Mouse (Mus musculus): ENCODE data around the gene Wdfy4. TPM values are rescaled to one million over a fixed set of nuclear protein-coding genes. Genes with fewer than 3 reads are reported as not detected.

Gene Wdfy4
- total and polyA plus RNA-seq, 3 experiments, result under 0.01 TPM; not detected in 2

- no peaks in the 10 kb centered on the region for H3K36me3 ChIP-seq (replicated peaks)
These were observed 122.3 kb downstream of the Wdfy4 start for GRCm38 (mm10) chr14:33062996-33063395.

GRCm38 (mm10) chr14:33058881-33059660, 126.2 kb downstream of the Wdfy4 start:
- no peak for TF ChIP-seq GATA1 (IDR thresholded peaks at IDR 0.05; ENCODE audit: borderline replicate concordance, low read length)
- H3K36me3 ChIP-seq (replicated peaks), result no peaks in the 10 kb centered on the region
- no peak for ATAC-seq (ENCODE audit: extremely low read depth, insufficient number of reproducible peaks, low FRiP score, poor library complexity, severe bottlenecking)
- H3K9me3 ChIP-seq (replicated peaks), result peaks cover 41% of the 10 kb centered on the region
- H3K27me3 ChIP-seq (ENCODE audit: insufficient read depth, low read length), result no peaks in the 10 kb centered on the region
- H3K4me3 ChIP-seq (ENCODE audit: low read depth, low read length), result no peak overlapping the region
- no peaks in the 10 kb centered on the region for H3K4me1 ChIP-seq (ENCODE audit: insufficient read depth, low read depth, low read length)
- no peak for DNase-seq (ENCODE audit: low spot score)

More at GRCm38 (mm10) chr14:33062996-33063395, 122.3 kb downstream of the Wdfy4 start:
- Histone ChIP-seq H3K27me3 (ENCODE audit: insufficient read depth, low read length) (no peaks in the 10 kb centered on the region), H3K9me3 (replicated peaks) (peaks cover 39% of the 10 kb centered on the region), H3K4me1 (ENCODE audit: insufficient read depth, low read depth, low read length) (no peaks in the 10 kb centered on the region), H3K4me3 (ENCODE audit: low read depth, low read length) (no peak overlapping the region)
- no peak for ATAC-seq (ENCODE audit: extremely low read depth, insufficient number of reproducible peaks, low FRiP score, poor library complexity, severe bottlenecking)
- no peak for TF ChIP-seq GATA1 (IDR thresholded peaks at IDR 0.05; ENCODE audit: borderline replicate concordance, low read length)
- no peak for TF ChIP-seq TAL1 (conservative IDR thresholded peaks at IDR 0.05; ENCODE audit: low read depth, low read length)
- TF ChIP-seq CTCF (IDR thresholded peaks at IDR 0.05; ENCODE audit: low read depth, low read length), result no peak
- TF ChIP-seq POLR2AphosphoS5 (IDR thresholded peaks at IDR 0.05; ENCODE audit: insufficient replicate concordance, low read depth, low read length), result no peak
- TF ChIP-seq GATA2 (IDR thresholded peaks at IDR 0.05; ENCODE audit: borderline replicate concordance, low read depth, low read length), result no peak
- DNase-seq (ENCODE audit: low spot score), result no peak

DNA sequence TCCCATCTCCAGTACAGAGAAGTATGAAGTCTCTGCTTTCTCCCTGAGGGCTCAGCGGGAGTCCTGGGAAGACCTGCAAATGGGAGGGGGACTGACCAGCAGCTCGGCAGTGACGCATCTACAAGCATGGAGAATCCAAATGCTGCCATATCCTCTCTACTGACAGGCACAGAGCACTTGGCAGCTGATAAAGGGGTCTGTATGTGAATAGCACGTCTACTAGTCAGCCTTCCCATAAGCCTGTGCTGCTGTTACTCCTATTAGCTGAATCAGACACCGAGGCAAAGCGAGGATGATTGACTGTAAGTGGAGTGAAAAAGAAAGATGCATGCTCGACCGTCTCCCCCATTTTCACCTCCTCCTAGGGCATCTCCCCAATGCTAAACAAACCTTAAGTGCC, 131.9 kb downstream of the Wdfy4 start:
- H3K36me3 ChIP-seq (replicated peaks), result no peaks in the 10 kb centered on the region
- no peak for TF ChIP-seq GATA2 (IDR thresholded peaks at IDR 0.05; ENCODE audit: borderline replicate concordance, low read depth, low read length)
- TF ChIP-seq POLR2AphosphoS5 (IDR thresholded peaks at IDR 0.05; ENCODE audit: insufficient replicate concordance, low read depth, low read length), result no peak
- no peak for TF ChIP-seq TAL1 (conservative IDR thresholded peaks at IDR 0.05; ENCODE audit: low read depth, low read length)
- no peak for TF ChIP-seq CTCF (IDR thresholded peaks at IDR 0.05; ENCODE audit: low read depth, low read length)
- no peak for TF ChIP-seq GATA1 (IDR thresholded peaks at IDR 0.05; ENCODE audit: borderline replicate concordance, low read length)
- ATAC-seq (ENCODE audit: extremely low read depth, insufficient number of reproducible peaks, low FRiP score, poor library complexity, severe bottlenecking), result no peak
- peaks cover 33% of the 10 kb centered on the region for H3K9me3 ChIP-seq (replicated peaks)
- no peaks in the 10 kb centered on the region for H3K4me1 ChIP-seq (ENCODE audit: insufficient read depth, low read depth, low read length)
- no peaks in the 10 kb centered on the region for H3K27me3 ChIP-seq (ENCODE audit: insufficient read depth, low read length)
- DNase-seq (ENCODE audit: low spot score), result no peak
- H3K4me3 ChIP-seq (ENCODE audit: low read depth, low read length), result no peak overlapping the region

DNA sequence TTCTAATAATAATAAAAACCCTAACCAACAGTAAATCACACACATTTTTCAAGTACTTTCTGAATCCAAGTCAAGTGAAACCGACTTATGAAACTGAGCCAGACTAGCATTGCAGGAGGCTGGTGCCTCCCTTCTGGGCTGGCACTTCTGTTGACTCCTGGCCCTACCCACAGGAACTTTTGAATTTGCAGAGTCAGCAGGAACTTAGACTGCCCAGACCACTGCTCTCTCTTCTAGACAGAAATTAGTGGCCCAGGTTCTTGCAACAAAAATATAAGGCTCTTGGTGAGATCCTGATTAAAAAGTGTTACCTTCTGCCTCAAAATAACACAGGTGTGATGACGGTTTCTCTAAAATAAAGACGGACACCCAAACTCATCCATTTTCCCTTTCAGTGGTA, 140.1 kb downstream of the Wdfy4 start:
- peaks cover 44% of the 10 kb centered on the region for H3K9me3 ChIP-seq (replicated peaks)
- no peaks in the 10 kb centered on the region for H3K27me3 ChIP-seq (ENCODE audit: insufficient read depth, low read length)
- H3K36me3 ChIP-seq (replicated peaks), result no peaks in the 10 kb centered on the region
- ATAC-seq (ENCODE audit: extremely low read depth, insufficient number of reproducible peaks, low FRiP score, poor library complexity, severe bottlenecking) (no peak), DNase-seq (ENCODE audit: low spot score) (no peak)
- H3K4me1 ChIP-seq (ENCODE audit: insufficient read depth, low read depth, low read length), result no peaks in the 10 kb centered on the region
- TF ChIP-seq GATA2 (IDR thresholded peaks at IDR 0.05; ENCODE audit: borderline replicate concordance, low read depth, low read length), result no peak
- TF ChIP-seq GATA1 (IDR thresholded peaks at IDR 0.05; ENCODE audit: borderline replicate concordance, low read length), result no peak
- TF ChIP-seq CTCF (IDR thresholded peaks at IDR 0.05; ENCODE audit: low read depth, low read length), result no peak
- TF ChIP-seq TAL1 (conservative IDR thresholded peaks at IDR 0.05; ENCODE audit: low read depth, low read length), result no peak
- TF ChIP-seq POLR2AphosphoS5 (IDR thresholded peaks at IDR 0.05; ENCODE audit: insufficient replicate concordance, low read depth, low read length), result no peak
- no peak overlapping the region for H3K4me3 ChIP-seq (ENCODE audit: low read depth, low read length)

DNA sequence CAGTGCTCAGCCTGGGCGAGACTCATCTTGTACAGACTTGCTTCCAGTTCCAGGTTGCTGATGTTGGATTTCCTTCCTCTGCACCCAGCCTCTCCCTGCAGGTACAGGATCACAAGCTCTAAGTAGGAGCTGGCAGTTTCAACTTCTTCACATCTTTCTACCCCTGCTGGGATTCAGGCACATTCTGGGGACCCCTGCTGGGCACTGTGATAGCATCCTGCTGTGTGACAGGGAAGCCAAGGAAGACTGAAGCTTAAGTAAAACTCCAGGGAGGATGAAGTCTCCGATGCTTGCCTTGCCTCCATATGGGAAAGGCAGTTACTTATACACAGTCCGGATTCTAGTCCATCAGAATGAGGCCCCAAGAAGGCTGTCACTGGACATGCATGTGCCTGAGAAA, 148.5 kb downstream of the Wdfy4 start:
- Histone ChIP-seq H3K4me1 (ENCODE audit: insufficient read depth, low read depth, low read length) (no peaks in the 10 kb centered on the region), H3K9me3 (replicated peaks) (peaks cover 23% of the 10 kb centered on the region), H3K36me3 (replicated peaks) (no peaks in the 10 kb centered on the region), H3K4me3 (ENCODE audit: low read depth, low read length) (no peak overlapping the region), H3K27me3 (ENCODE audit: insufficient read depth, low read length) (no peaks in the 10 kb centered on the region)
- ATAC-seq (ENCODE audit: extremely low read depth, insufficient number of reproducible peaks, low FRiP score, poor library complexity, severe bottlenecking) (no peak), DNase-seq (ENCODE audit: low spot score) (no peak)
- no peak for TF ChIP-seq TAL1 (conservative IDR thresholded peaks at IDR 0.05; ENCODE audit: low read depth, low read length)
- TF ChIP-seq GATA1 (IDR thresholded peaks at IDR 0.05; ENCODE audit: borderline replicate concordance, low read length), result no peak
- TF ChIP-seq POLR2AphosphoS5 (IDR thresholded peaks at IDR 0.05; ENCODE audit: insufficient replicate concordance, low read depth, low read length), result no peak
- no peak for TF ChIP-seq CTCF (IDR thresholded peaks at IDR 0.05; ENCODE audit: low read depth, low read length)
- TF ChIP-seq GATA2 (IDR thresholded peaks at IDR 0.05; ENCODE audit: borderline replicate concordance, low read depth, low read length), result no peak

- no peak for TF ChIP-seq GATA2 (IDR thresholded peaks at IDR 0.05; ENCODE audit: borderline replicate concordance, low read depth, low read length)
- no peak for TF ChIP-seq POLR2AphosphoS5 (IDR thresholded peaks at IDR 0.05; ENCODE audit: insufficient replicate concordance, low read depth, low read length)
- ATAC-seq (ENCODE audit: extremely low read depth, insufficient number of reproducible peaks, low FRiP score, poor library complexity, severe bottlenecking), result no peak
These were observed 149.9 kb downstream of the Wdfy4 start for GRCm38 (mm10) chr14:33035386-33035785.

More at GRCm38 (mm10) chr14:33035386-33035785, 149.9 kb downstream of the Wdfy4 start:
- Histone ChIP-seq H3K4me3 (ENCODE audit: low read depth, low read length) (no peak overlapping the region), H3K4me1 (ENCODE audit: insufficient read depth, low read depth, low read length) (no peaks in the 10 kb centered on the region), H3K36me3 (replicated peaks) (no peaks in the 10 kb centered on the region), H3K27me3 (ENCODE audit: insufficient read depth, low read length) (no peaks in the 10 kb centered on the region), H3K9me3 (replicated peaks) (peaks cover 25% of the 10 kb centered on the region)
- no peak for DNase-seq (ENCODE audit: low spot score)

Data from G1E (cell line).